Mouse (Mus musculus): ENCODE results near the gene Gpr137b.
"Not testable (repeated sequence)": the region's sequence is repeated elsewhere in the genome, so short reads cannot be mapped to it uniquely, and the experiment has no call there.

Gene Gpr137b

GRCm38 (mm10) chr13:13363536-13363935 is 30.3 kb downstream of the Gpr137b start:
- DNase-seq, result not testable (repeated sequence)

GRCm38 (mm10) chr13:13362261-13362660 is 31.6 kb downstream of the Gpr137b start:
- not testable (repeated sequence) for DNase-seq

- DNase-seq, result not testable (repeated sequence)
Measured at GRCm38 (mm10) chr13:13360045-13360444, 33.8 kb downstream of the Gpr137b start.

- not testable (repeated sequence) for DNase-seq
Measured at GRCm38 (mm10) chr13:13358602-13359001, 35.2 kb downstream of the Gpr137b start.

- not testable (repeated sequence) for DNase-seq
Measured at GRCm38 (mm10) chr13:13358097-13358496, 35.7 kb downstream of the Gpr137b start.

GRCm38 (mm10) chr13:13352113-13352512 is 41.7 kb downstream of the Gpr137b start:
- not testable (repeated sequence) for DNase-seq

GRCm38 (mm10) chr13:13350681-13351080 is 43.1 kb downstream of the Gpr137b start:
- not testable (repeated sequence) for DNase-seq

GRCm38 (mm10) chr13:13349288-13349687 is 44.5 kb downstream of the Gpr137b start:
- peak; percentile 43 for DNase-seq

GRCm38 (mm10) chr13:13347634-13348412 is 46.0 kb downstream of the Gpr137b start:
- not testable (repeated sequence) for DNase-seq

GRCm38 (mm10) chr13:13337361-13337760 is 56.5 kb downstream of the Gpr137b start:
- not testable (repeated sequence) for DNase-seq

- DNase-seq, result peak; percentile 53
Measured at GRCm38 (mm10) chr13:13328876-13329275, 64.9 kb downstream of the Gpr137b start.

Data from retina, postnatal 1 day (tissue).